Mouse (Mus musculus): Measurements from ENCODE around the gene Gcc2.

DNA sequence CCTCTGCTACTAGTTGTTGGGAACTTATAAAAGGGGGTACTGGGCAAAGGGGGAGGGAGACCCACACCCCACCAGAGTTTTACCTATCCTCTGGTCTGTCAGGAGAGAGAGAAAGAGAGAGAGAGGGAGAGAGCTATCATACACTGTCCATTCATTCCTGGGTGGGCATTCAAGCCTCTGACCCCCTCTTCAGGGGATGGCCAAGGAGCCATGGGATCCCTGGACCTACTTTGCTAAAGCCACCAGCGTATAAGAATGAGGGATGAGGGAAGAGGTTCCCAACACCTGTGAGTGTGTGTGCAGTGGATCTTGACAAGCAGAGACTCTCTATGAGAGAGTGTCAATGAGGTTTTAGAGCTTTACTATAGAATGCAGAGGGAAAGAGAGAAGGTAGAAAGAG, 49.3 kb upstream of the Gcc2 start:
- no peak for TF ChIP-seq JUND (conservative IDR thresholded peaks at IDR 0.05; ENCODE audit: low read depth, low read length)
- TF ChIP-seq CTCF (conservative IDR thresholded peaks at IDR 0.05 in 1 of 2, IDR thresholded peaks at IDR 0.05 in 1 of 2; ENCODE audit: low read depth in 2 of 2, low read length in 2 of 2) = no peak
- TF ChIP-seq MAZ (IDR thresholded peaks at IDR 0.05; ENCODE audit: low read depth, low read length) = no peak
- no peak for TF ChIP-seq EP300 (IDR thresholded peaks at IDR 0.05; ENCODE audit: low read length)
- TF ChIP-seq POLR2A (IDR thresholded peaks at IDR 0.05; ENCODE audit: low read depth, low read length) = no peak
- no peak for TF ChIP-seq USF1 (IDR thresholded peaks at IDR 0.05; ENCODE audit: low read depth, low read length)
